Mouse (Mus musculus) cerebellum, postnatal 10 days (tissue): ENCODE results near the gene Spata48.

Experiments used
- DNase-seq, 2 experiments: peaks; one replicate each; pipeline ENCODE4 v3.0.0; 2021; ENCODE audit warnings: mixed read lengths in 2 of 2

Gene Spata48

DNA sequence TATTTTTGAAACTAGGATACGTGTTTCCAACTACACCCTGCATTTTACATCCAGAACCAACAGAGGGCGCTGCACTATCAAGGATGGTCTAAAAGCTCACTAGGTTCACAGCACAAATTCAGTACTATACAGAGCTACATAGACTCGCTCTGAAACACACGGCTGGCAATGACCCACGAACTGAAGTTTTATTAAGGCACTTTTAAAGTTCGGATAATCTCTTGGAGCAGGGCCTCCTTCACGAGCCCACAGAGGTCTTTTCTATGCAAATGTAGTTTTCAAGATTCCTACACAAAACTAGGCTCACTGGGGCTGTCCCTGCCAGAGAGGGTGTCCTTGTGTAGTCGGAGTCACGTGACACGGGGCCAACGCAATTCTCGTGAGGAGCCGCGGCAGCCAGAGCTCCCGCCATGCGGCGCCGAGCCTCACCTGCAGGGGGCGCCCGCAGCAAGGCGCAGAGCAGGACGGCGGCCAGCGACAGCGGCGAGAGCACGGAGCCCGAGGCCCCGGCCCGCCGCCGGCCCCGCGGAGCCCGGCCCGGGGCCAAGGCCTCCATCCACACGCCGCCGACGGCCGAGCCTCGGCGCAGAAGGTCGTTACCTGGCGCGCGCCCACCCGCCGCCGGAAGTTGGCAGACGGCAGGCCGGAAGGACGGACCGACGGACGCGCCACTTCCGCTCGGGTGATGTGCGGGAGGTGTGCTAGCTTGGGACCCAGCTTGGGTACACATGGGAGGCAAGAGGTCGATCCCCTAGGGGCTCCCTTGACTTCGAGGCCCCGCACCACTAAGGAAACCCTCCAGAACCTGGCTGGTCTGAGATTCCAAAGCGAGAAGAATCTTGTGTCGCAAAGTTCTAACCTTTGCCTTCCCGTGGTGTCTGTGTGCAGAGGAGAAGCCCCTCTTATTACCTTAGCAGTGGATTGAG is at the start of gene Spata48, which contains the start of gene Zpbp:
Gene Spata48 (plus strand): TSS at position 460 of the 926 bp plus-strand sequence.
Gene Zpbp (minus strand): TSS at position 774 of the 926 bp plus-strand sequence.
- DNase-seq, result peak; percentile 93 to 95

DNA sequence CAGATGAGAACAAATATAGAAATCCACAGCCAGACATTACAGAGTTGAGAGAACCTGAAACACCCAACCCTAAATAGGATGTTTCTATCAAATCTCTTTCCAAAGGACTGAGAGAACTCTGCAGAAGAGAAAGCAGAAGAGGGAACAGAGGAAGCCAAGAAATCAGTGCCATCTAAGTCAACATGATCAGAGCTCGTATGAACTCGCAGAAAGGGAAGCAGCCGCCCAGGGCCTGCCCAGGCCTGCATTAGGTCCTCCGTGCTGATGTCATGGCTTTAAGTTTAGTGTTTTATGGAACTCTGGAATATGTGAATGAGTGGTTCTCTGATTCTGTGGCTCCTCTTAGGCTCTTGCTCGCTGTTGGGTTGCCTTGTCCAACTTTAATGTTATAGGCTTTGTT is 47.7 kb upstream of the Spata48 start:
- no peak for DNase-seq

GRCm38 (mm10) chr11:11417356-11417755 is 44.5 kb upstream of the Spata48 start:
- DNase-seq, result no peak

- peak; percentile 1 to 36 for DNase-seq
Observed at GRCm38 (mm10) chr11:11455037-11455436, 6.9 kb upstream of the Spata48 start.

DNA sequence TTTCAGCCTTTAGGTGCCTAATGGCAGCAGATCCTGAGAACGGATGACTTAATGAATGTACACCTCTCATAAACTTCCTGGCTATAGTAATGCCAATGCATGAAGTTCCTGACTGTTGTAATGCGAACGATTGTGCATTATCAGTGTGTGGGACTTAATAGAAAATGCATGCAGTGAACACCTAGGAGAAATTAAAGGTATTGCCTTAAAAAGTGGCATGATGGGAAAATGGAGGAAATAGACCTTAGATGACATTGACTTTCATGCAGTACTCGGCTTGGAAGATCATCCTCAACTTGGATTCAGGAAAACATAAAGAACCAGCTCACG is 632 bp downstream of the Spata48 start:
- DNase-seq, result no peak

DNA sequence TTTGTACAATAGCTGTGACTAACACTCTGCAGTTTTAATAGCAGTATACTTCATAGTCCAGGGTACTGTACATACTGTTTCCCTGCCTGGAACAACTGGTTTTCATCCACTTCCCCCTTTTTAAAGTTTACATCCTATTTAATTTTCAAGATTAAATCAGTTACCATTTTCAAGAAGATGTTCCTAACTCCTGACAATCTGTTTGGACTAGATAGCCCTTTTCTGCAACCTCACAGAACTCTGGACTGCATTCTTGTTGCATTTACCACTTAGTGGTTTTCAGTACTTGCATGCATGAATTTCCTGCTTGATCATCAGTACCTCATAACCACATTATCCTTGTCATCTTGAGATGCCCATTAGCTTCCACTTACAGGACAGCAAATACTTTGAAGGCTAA is 7.0 kb downstream of the Spata48 start:
- no peak for DNase-seq

GRCm38 (mm10) chr11:11484378-11484777 is 22.5 kb downstream of the Spata48 start:
- DNase-seq, result no peak

DNA sequence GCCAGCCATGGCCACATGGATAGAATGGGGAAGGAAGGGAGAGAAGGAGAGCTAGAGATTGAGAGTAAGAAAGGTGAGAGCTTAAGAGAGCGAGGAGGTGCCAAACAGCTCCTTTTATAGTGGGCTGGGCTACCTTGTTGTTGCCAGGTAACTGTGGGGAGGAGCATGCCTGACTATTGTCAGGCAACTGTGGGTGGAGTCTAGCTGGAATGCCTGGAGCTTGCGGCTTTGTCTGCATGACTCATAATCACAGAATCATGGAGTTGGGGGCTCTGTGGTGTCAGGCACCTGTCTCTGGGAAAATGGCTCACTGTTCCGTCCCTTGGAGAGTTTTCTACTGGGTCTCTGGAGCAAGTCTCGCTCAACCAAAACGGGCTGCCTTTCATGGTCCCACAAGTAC is 30.1 kb downstream of the Spata48 start:
- no peak for DNase-seq

DNA sequence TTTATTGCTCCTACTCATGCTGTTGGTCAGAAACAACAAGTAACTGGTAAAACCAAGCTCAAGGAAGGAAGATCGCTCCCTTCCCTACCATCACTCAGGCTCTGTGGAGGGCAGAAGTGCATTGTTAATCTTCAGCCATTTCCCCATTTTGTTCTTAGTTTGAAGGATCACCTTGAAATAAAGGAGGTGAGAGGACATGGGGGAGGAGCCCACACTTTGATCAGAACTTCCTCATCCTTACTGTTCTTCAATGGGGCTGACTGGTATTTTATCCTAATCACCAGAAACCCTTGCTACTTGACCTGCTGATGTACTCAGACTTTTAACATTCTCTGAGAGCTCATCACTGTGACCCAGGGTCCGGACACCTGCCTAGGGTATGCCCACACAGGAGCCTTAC is 33.8 kb downstream of the Spata48 start:
- DNase-seq, result no peak

GRCm38 (mm10) chr11:11499944-11500343 is 38.0 kb downstream of the Spata48 start:
- peak; percentile 26 to 34 for DNase-seq

DNA sequence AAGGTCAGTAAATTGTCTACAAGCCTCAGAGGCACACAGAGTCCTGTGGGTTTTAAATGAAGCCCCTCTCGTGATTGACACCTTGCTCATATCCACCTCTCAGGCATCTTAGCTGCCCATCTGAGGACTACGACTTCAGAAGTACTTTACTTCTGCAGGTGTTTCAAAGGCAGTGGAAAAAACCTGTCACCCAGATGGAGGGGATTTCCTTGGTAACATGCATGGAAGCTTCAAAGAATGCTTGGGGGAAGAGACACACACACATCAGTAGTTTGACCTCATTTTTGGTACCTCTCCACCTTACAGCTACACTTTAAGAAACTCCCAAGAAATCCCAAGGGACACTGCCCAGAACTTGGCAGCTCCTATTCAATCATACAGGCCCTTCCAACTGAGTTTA is 44.3 kb downstream of the Spata48 start:
- no peak for DNase-seq

- DNase-seq, result no peak
Observed at GRCm38 (mm10) chr11:11509413-11509812, 47.5 kb downstream of the Spata48 start.

DNA sequence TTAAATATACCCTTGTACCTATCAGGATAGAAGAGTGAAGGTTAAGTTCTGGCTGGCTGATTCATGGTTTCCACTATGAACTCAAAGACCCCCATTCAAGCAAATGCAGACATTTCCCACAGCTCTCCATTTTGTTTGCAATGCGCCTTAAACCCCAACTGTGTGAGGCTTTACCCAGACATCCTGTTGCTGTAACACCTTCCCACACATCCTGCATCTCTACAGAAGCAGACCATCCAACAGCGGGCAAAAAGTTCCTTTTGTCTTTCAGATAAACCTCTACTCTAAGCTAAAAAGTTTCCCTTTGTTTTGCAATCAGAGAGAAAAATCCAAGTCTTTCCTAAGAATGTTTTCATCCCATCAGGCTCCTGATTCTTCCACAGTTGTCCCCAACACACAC is 50.2 kb downstream of the Spata48 start:
- DNase-seq, result no peak

- DNase-seq, result no peak
Observed at GRCm38 (mm10) chr11:11513008-11513799, 51.3 kb downstream of the Spata48 start.

- no peak for DNase-seq
Observed at GRCm38 (mm10) chr11:11514920-11515319, 53.0 kb downstream of the Spata48 start.

- no peak for DNase-seq
Observed at GRCm38 (mm10) chr11:11517781-11518435, 56.0 kb downstream of the Spata48 start.

DNA sequence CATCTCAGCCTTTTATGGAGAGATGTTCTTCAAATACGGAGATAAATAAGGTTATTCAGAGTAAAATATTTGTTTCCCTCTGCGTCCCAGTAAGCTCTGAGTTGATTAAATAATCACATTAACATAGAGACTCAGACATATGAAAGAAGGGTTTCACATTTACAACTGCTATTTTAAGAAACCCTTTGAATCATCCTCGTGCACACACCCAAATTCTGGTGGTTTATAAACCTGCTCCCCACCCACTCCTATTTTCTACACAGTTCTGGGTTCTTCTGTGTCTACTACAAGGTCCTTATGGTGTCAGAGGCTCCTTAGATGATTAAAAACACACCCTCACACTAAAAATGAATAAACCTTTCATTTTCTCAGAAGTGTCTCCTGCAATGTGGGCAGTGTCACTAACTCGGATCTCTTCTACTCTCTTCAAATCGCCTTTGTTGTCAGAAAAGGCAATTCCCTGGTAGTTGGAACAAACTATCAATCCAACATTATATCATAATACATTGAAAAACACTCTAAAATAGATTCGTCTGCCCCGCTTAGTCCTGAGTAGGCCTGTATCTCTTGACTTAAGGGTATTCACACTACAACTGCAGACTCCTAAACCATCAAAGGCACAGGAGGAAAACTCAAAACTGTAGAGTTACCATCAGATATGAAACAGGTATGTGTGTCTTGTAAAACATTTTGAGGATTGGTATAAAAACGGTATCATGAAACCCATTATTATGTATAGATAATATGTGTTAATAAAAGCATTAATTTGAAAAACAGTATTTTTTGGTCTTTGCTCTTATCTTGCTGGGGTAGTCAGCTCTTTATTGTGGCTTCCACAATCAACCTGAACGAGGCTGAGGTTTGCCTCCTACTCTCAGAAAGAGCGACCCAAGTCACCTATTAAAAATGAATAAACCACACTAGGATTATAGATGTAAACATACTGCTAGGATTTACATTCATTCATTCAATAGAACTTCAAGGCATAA is 57.7 kb downstream of the Spata48 start:
- DNase-seq, result no peak

DNA sequence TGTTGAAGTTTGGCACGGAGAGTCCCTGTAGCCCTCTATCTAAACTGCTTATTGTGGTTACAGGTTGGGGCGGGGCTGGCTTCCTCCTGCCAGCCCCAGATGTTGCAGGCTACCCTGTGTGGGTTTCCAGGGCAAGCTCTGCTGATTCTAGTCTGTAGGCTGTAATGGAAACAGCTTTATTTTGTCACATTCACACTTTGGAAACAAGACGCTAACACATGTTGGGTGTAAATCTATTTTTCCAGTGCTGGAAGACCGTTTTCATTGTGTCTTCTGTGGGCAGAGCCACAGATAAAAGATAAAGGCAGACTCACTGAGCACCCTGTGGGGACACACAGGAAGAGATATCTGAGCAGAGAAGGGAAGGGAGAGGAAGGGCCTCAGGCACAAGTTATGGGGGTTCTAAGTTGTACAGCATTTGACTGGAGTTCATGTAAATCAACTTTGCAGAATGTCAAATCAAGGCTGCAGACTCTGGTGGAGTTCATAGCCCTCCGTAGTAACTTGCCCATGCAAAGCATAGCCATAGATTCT is 60.1 kb downstream of the Spata48 start:
- DNase-seq, result no peak

DNA sequence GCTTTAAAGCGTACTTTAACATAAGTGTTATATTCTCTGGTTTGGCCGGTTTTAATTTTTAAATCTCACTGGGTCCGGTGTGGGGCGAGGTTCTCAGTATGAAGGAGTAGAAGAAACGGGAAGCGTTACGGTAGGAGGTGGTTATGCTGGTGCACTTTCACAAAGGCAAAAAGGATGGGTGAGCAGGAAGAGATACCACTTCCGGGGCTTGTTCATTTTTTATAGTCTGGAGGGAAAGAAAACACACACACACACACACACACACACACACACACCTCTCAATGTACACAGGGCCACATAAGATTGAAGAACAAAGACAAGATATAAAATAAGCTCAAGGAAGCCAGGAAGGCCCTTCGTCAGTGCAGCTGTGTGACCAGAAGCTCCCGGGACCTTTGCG is 66.9 kb downstream of the Spata48 start:
- DNase-seq, result no peak

GRCm38 (mm10) chr11:11529165-11529564 is 67.3 kb downstream of the Spata48 start:
- DNase-seq, result no peak

DNA sequence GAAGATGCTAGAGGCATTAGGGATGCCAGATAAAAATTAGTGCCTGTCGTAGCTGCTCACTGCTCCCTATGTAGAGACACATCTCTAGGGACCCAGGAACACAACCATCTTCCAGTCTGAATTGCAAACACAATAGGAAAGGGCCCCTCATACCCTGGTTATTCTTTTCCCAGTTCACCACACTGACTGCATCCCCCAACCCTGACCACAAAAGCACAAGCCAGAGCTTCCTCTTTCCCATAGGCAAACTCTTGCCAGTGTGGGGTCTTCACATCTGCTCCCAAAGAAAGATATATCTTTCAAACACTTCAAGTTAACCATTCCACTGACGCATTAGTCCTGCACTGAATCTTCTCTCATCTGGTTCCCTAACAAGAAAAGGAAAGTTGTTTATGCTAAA is 68.2 kb downstream of the Spata48 start:
- no peak for DNase-seq

- no peak for DNase-seq
Observed at GRCm38 (mm10) chr11:11536295-11536694, 74.4 kb downstream of the Spata48 start.
